Mouse (Mus musculus) liver, adult 2 months (tissue): ENCODE data around the gene Fbxo22. TPM values are rescaled to one million over a fixed set of nuclear protein-coding genes. Genes with fewer than 3 reads are reported as not detected.

Experiments
- DNase-seq: peaks from one replicate; pipeline ENCODE4 v3.0.0-alpha.2; 2011; ENCODE audit warnings: low read depth, low spot score; ENCODE audit errors: extremely low read depth
- H3K27ac ChIP-seq: fragments of 200-500 bp; replicated peaks from 2 replicates; pipeline ENCODE4 v1.5.1; 2012; ENCODE audit warnings: low read depth, mild to moderate bottlenecking, control low read depth, inconsistent platforms, low read length; ENCODE audit not compliant: insufficient read depth
- H3K27me3 ChIP-seq: fragments of 200-500 bp; 2 replicates; pipeline ENCODE4 v1.6.1; 2012; ENCODE audit warnings: mild to moderate bottlenecking, moderate library complexity, low read length, inconsistent platforms; ENCODE audit not compliant: control insufficient read depth, insufficient read depth
- H3K36me3 ChIP-seq: fragments of 200-500 bp; 2 replicates; pipeline ENCODE4 v1.6.1; 2012; ENCODE audit warnings: low read length, inconsistent platforms; ENCODE audit not compliant: control insufficient read depth, insufficient read depth
- H3K4me1 ChIP-seq: fragments of 200-500 bp; 2 replicates; pipeline ENCODE4 v1.6.1; 2011; ENCODE audit warnings: low read length; ENCODE audit not compliant: control insufficient read depth, insufficient read depth
- H3K4me3 ChIP-seq: fragments of 200-500 bp; 2 replicates; pipeline ENCODE4 v1.5.1; 2011; ENCODE audit warnings: low read depth, mild to moderate bottlenecking, control low read depth, low read length, moderate library complexity; ENCODE audit not compliant: insufficient read depth
- H3K79me2 ChIP-seq: fragments of 200-500 bp; 2 replicates; pipeline ENCODE4 v1.6.1; 2012; ENCODE audit warnings: inconsistent platforms, mild to moderate bottlenecking, low read length, moderate library complexity; ENCODE audit not compliant: control insufficient read depth, insufficient read depth
- H3K9ac ChIP-seq: fragments of 200-500 bp; 2 replicates; pipeline ENCODE4 v1.6.1; 2012; ENCODE audit warnings: low read depth, mild to moderate bottlenecking, control low read depth, inconsistent platforms, low read length
- CTCF ChIP-seq: fragments of 200-500 bp; IDR thresholded peaks from 2 replicates; pipeline ENCODE4 v1.5.1; 2011; ENCODE audit warnings: low read depth, low read length, control low read depth
- POLR2A ChIP-seq: fragments of 200-500 bp; IDR thresholded peaks from 2 replicates; pipeline ENCODE4 v1.6.1; 2011; ENCODE audit warnings: low read length, control low read depth; ENCODE audit not compliant: insufficient read depth; ENCODE audit errors: extremely low read depth
- WGBS: fragments of 180-500 bp; shearing (Covaris S2); methylation state at CpG from one replicate; pipeline ENCODE4 v1.1.7; 2018; 5-methylcytosine and 5-hydroxymethylcytosine counted together
- polyA plus RNA-seq: library from polyadenylated mRNA; depleted of rRNA; stranded (reverse); fragments of >200 nt; gene quantifications from 2 replicates; pipeline ENCODE4 v1.2.3, GENCODE M21; 2012
- total RNA-seq: library from RNA; depleted of rRNA; stranded (reverse); fragments of >200 nt; gene quantifications from 2 replicates; pipeline ENCODE4 v1.2.3, GENCODE M21; 2014

The Fbxo22 gene
- total and polyA plus RNA-seq, 2 experiments, result 18.3 to 45.4 TPM

DNA sequence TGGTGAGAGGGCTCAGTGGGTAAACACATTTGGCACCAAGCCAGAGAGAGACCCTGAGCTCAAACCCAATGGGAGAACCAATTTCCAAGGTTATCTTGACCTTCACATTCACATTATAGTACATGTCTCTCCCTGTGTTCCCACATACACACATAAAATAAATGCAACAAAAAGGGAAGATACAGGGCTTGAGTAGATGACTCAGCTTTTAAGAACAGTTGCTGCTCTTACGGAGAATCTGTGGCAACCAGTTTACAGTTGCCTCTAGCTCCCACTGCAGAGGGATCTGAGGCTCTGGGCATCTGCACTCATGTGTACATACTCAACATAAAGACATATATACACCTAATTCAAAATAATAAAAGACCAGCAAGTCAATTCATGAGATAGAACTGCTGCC is 10.5 kb upstream of the Fbxo22 start:
- Histone ChIP-seq H3K9ac (no peak overlapping the region), H3K27me3 (no peaks in the 10 kb centered on the region), H3K4me1 (peaks cover 12% of the 10 kb centered on the region; the same call in 1 of the 2 replicates), H3K79me2 (no peaks in the 10 kb centered on the region), H3K4me3 (no peak overlapping the region), H3K27ac (no peak overlapping the region), H3K36me3 (peaks cover 12% of the 10 kb centered on the region; the same call in 1 of the 2 replicates)
- TF ChIP-seq POLR2A (no peak), CTCF (no peak)
- WGBS, result 97% methylated on average over 1 of the region's 1 CpGs
- no peak for DNase-seq

DNA sequence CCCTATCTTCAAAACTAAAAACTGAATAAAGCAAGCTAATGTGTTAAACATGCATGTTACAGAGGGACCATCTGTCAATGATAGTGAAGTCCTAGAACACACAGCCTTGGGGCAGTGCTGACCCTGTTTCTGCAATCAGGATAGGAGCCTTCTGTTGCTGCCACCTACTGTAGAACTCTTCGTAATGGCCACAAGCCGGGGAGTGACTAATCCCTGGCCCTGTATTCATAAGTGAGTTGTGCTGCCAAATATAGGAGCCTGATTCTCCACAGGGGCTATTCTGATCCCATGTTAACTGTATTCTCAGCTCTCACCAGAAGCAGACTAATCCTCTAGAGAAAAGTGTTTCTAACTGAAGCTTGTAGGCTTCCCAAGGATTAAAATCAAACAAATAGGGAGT is 9.4 kb upstream of the Fbxo22 start:
- H3K9ac ChIP-seq, result no peak overlapping the region
- no peak for DNase-seq
- H3K27me3 ChIP-seq, result no peaks in the 10 kb centered on the region
- H3K79me2 ChIP-seq, result no peaks in the 10 kb centered on the region
- no peak overlapping the region for H3K4me3 ChIP-seq
- TF ChIP-seq CTCF, result 0 out of 2 replicates have a peak, but pooled peaks have one; percentile 5
- no peak for TF ChIP-seq POLR2A
- 46% methylated on average over 2 of the region's 2 CpGs for WGBS
- H3K27ac ChIP-seq, result no peak overlapping the region
- H3K4me1 ChIP-seq, result peaks cover 9% of the 10 kb centered on the region; the same call in 1 of the 2 replicates
- H3K36me3 ChIP-seq, result peaks cover 8% of the 10 kb centered on the region; the same call in 1 of the 2 replicates

DNA sequence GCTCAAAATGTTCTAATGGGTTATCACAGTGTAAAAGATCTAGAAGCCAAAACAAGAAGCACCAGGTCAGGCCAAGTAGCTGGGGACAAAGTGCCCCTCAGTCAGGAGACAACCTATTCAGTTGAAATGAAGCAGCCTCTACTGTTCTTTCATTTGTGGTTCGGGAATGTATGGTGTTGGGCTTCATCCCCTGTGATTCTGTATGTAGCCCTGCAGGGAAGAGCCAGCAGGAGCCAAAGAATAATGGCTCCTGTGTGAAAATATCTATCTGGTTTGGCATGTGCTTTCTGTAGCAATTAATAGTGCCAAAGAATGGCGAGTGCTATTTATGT is 301 bp upstream of the Fbxo22 start:
- TF ChIP-seq CTCF (no peak), POLR2A (no peak)
- Histone ChIP-seq H3K27me3 (no peaks in the 10 kb centered on the region), H3K4me1 (peaks cover 20% of the 10 kb centered on the region), H3K79me2 (peaks cover 3% of the 10 kb centered on the region; the same call in 1 of the 2 replicates), H3K4me3 (peak overlapping the region; percentile 91), H3K36me3 (peaks cover 6% of the 10 kb centered on the region), H3K27ac (peak overlapping the region; percentile 95), H3K9ac (peak overlapping the region; percentile 37)
- 3% methylated on average over 2 of the region's 2 CpGs for WGBS
- DNase-seq, result no peak

DNA sequence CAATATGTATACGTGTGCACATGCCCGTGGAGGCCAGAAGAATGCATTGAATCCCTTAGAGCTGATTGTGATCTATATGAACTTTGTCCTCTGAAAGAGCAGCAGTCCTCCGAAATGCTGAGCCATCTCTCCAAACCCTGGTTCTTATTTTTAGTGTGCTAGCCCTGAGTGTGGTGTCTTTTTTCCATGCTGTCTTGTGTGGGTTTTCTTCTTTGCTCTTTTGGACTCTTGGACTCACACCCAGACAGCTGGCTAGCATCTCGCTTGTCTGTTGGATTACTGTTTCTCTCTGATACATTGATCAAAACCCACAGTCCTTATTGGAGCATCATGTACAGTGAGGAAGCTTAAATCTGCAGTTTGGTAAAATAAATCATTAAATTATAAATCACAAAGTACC is 2.9 kb downstream of the Fbxo22 start:
- no peaks in the 10 kb centered on the region for H3K27me3 ChIP-seq
- TF ChIP-seq CTCF, result no peak
- peak; percentile 82 for DNase-seq
- H3K36me3 ChIP-seq, result peaks cover 27% of the 10 kb centered on the region
- H3K4me1 ChIP-seq, result peaks cover 37% of the 10 kb centered on the region
- 21% methylated on average over 4 of the region's 4 CpGs for WGBS
- peak overlapping the region; percentile 30 for H3K9ac ChIP-seq
- H3K4me3 ChIP-seq, result no peak overlapping the region
- H3K27ac ChIP-seq, result peak overlapping the region; percentile 73
- peaks cover 10% of the 10 kb centered on the region; the same call in 1 of the 2 replicates for H3K79me2 ChIP-seq

DNA sequence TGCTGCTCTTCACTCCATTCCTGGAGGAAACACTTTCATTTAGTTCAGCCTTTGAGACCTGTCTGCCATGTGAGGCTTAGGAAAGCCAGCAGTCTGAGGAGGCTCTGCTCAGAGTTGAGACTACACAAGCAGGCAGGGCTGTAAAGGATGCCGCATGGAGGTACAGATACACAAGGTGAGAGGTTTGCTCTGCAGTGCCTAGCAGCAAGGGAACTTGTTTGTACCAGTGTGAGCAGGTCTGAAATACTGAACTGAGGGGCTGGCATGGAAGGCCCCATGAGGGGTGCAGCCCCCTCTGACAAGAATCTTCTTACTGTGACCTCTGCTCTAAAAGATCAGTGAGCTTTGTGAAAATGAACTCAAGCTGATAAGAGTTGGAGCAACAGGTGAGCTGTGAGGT is 4.7 kb downstream of the Fbxo22 start:
- WGBS, result 75% methylated on average over 1 of the region's 1 CpGs
- peak overlapping the region; percentile 38 for H3K27ac ChIP-seq
- TF ChIP-seq POLR2A, result no peak
- no peak for TF ChIP-seq CTCF
- H3K27me3 ChIP-seq, result no peaks in the 10 kb centered on the region
- H3K9ac ChIP-seq, result no peak overlapping the region
- no peak for DNase-seq
- peaks cover 10% of the 10 kb centered on the region; the same call in 1 of the 2 replicates for H3K79me2 ChIP-seq
- H3K4me3 ChIP-seq, result no peak overlapping the region
- H3K4me1 ChIP-seq, result peaks cover 34% of the 10 kb centered on the region
- H3K36me3 ChIP-seq, result peaks cover 44% of the 10 kb centered on the region

DNA sequence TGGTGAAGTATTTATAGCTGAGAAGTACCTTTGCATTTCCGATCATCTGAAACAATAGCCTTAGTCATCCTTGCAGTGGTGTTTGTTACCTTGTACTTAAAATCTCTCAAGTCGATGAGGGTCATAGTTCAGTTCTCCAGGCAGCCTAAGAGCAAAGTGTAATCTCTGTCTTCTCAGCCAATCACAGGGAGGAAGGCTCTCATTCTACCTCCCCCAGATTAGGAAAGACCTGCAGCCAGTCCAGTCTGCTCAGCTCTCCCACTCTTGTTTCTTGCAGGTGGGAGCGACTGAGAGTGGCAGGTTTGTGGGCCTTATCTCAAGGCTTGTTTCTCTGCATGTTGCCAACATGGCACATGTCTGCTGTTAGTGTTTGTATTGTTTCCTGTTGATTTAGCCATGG is 6.3 kb downstream of the Fbxo22 start:
- no peak overlapping the region for H3K4me3 ChIP-seq
- no peaks in the 10 kb centered on the region for H3K27me3 ChIP-seq
- H3K4me1 ChIP-seq, result peaks cover 30% of the 10 kb centered on the region
- H3K9ac ChIP-seq, result peak overlapping the region; percentile 9; the same call in 1 of the 2 replicates
- peak; percentile 91 for DNase-seq
- peaks cover 59% of the 10 kb centered on the region for H3K36me3 ChIP-seq
- 31% methylated on average over 3 of the region's 3 CpGs for WGBS
- TF ChIP-seq CTCF (no peak), POLR2A (no peak)
- H3K79me2 ChIP-seq, result peaks cover 10% of the 10 kb centered on the region; the same call in 1 of the 2 replicates
- peak overlapping the region; percentile 74 for H3K27ac ChIP-seq
